Mouse (Mus musculus) erythroblast, embryonic 14.5 days (primary cell): Measurements from ENCODE around the gene Camk2b.

Experiments
- GATA1 ChIP-seq: IDR thresholded peaks from 2 replicates; pipeline ENCODE4 v1.6.1; 2012; ENCODE audit warnings: low read length, inconsistent platforms, mixed read lengths
- TAL1 ChIP-seq: IDR thresholded peaks from 3 replicates; pipeline ENCODE4 v1.6.1; 2012; ENCODE audit warnings: low read length, inconsistent platforms, mixed read lengths

- no peak for TF ChIP-seq GATA1
- no peak for TF ChIP-seq TAL1
Observed at GRCm38 (mm10) chr11:5979088-5979487, 87.1 kb downstream of the Camk2b start.
